Mouse (Mus musculus) liver, embryonic 14.5 days (tissue): Measurements from ENCODE around the gene Islr. TPM values are rescaled to one million over a fixed set of nuclear protein-coding genes. Genes with fewer than 3 reads are reported as not detected.

Experiments
- ATAC-seq: fragments of 200-750 bp; cut with Nextera tagmentation; 2 replicates; pipeline ENCODE4 v1.8.0; 2017; ENCODE audit warnings: moderate number of reproducible peaks, mild to moderate bottlenecking, moderate library complexity; ENCODE audit not compliant: insufficient read depth
- DNase-seq, 3 experiments: peaks; one replicate each; pipeline ENCODE4 v3.0.0-alpha.2; 2012 to 2013; ENCODE audit warnings: low read depth in 3 of 3, low spot score in 3 of 3
- H3K27ac ChIP-seq: fragments of 300-500 bp; sonication (generic); 2 replicates; pipeline ENCODE4 v1.5.1; 2014; ENCODE audit warnings: moderate library complexity, mild to moderate bottlenecking, control low read depth, inconsistent platforms
- H3K27me3 ChIP-seq: fragments of 300-500 bp; sonication (generic); 2 replicates; pipeline ENCODE4 v1.6.1; 2014; ENCODE audit warnings: mild to moderate bottlenecking, low read length, moderate library complexity; ENCODE audit not compliant: control insufficient read depth, insufficient read depth
- H3K36me3 ChIP-seq: fragments of 300-500 bp; sonication (generic); replicated peaks from 2 replicates; pipeline ENCODE4 v1.6.1; 2014; ENCODE audit warnings: low read depth; ENCODE audit not compliant: control insufficient read depth, insufficient read depth
- H3K4me1 ChIP-seq, 2 experiments: fragments of 200-500 bp in 1 of 2; fragments of 300-500 bp in 1 of 2; sonication (generic) in 1 of 2; replicated peaks; 2 replicates each; pipeline ENCODE4 v1.6.1; 2012 to 2014; ENCODE audit warnings: antibody characterized with exemption in 1 of 2, inconsistent platforms in 1 of 2, low read length in 1 of 2; ENCODE audit not compliant: control insufficient read depth in 2 of 2, insufficient read depth in 2 of 2
- H3K4me2 ChIP-seq: fragments of 300-500 bp; sonication (generic); 2 replicates; pipeline ENCODE4 v1.6.1; 2014; ENCODE audit warnings: low read depth, mild to moderate bottlenecking, control low read depth, moderate library complexity
- H3K4me3 ChIP-seq, 2 experiments: fragments of 200-500 bp in 1 of 2; fragments of 300-500 bp in 1 of 2; sonication (generic) in 1 of 2; 2 replicates each; pipeline ENCODE4 v1.5.1; 2012 to 2014; ENCODE audit warnings: low read depth in 2 of 2, low read length in 2 of 2, mild to moderate bottlenecking in 2 of 2, control low read depth in 1 of 2, inconsistent platforms in 1 of 2, moderate library complexity in 1 of 2; ENCODE audit not compliant: insufficient read depth in 1 of 2
- H3K9ac ChIP-seq: fragments of 300-500 bp; sonication (generic); replicated peaks from 2 replicates; pipeline ENCODE4 v1.6.1; 2014; ENCODE audit warnings: mild to moderate bottlenecking, control low read depth, moderate library complexity
- H3K9me3 ChIP-seq: fragments of 300-500 bp; sonication (generic); 2 replicates; pipeline ENCODE4 v1.6.1; 2016; ENCODE audit warnings: low read length, mixed read lengths; ENCODE audit not compliant: control insufficient read depth
- CTCF ChIP-seq: IDR thresholded peaks from 2 replicates; pipeline ENCODE4 v1.5.1; 2016; ENCODE audit warnings: antibody characterized with exemption, low read depth, control low read depth
- EP300 ChIP-seq: IDR thresholded peaks from 2 replicates; pipeline ENCODE4 v1.6.1; 2016; ENCODE audit warnings: antibody characterized with exemption, low read depth
- WGBS: fragments of 180-500 bp; shearing (Covaris S2); extraction: QIAGEN DNeasy Blood & Tissue Kit; methylation state at CpG from one replicate; pipeline ENCODE4 v1.1.7; 2014; ENCODE audit not compliant: insufficient replicate concordance; 5-methylcytosine and 5-hydroxymethylcytosine counted together
- polyA plus RNA-seq, 2 experiments: library from polyadenylated mRNA; depleted of rRNA in 1 of 2; stranded (reverse) in 1 of 2; unstranded in 1 of 2; fragments of >200 nt; fragmentation: Nextera tagmentation in 1 of 2; extraction: Ambion mirVana in 1 of 2; gene quantifications; 2 replicates each; pipeline versions ENCODE4 v1.2.1 to v1.2.3; 2012 to 2014

Gene Islr
- polyA plus RNA-seq, 2 experiments = 1.1 to 3.6 TPM

DNA sequence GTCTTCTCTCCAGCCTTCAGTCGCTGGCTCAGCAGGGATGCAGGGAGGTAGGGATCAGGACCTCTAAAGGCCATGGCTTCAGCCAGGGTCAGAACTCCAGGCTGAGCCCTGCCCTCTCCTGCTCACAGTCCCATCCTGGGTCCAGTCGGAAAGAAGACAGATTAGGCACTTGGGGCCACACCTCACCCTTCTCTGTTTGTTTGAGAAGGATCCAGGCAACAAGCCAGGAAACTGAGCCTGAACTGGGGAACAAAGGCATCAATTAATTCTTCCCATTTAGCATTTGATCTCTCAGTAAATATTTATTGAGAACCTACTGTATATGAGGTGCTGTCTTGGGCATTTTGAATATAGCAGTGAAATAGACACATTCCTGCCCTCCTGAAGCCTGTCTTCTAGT lies 85.4 kb downstream of the Islr start, which contains the start of gene Ccdc33:
TSS of gene Ccdc33 (minus strand) at position 153 of the 400 bp plus-strand sequence.
- Histone ChIP-seq H3K27me3 (peaks cover 12% of the 10 kb centered on the region), H3K36me3 (no peaks in the 10 kb centered on the region), H3K9me3 (no peaks in the 10 kb centered on the region), H3K4me3 (no peak within 1 kb of the TSS), H3K27ac (no peak within 1 kb of the TSS), H3K9ac (no peak within 1 kb of the TSS), H3K4me2 (no peak within 1 kb of the TSS), H3K4me1 (peaks cover 0 to 6% of the 10 kb centered on the region in 2 experiments; a peak in 2 of 4 replicates)
- TF ChIP-seq EP300 (no peak), CTCF (no peak)
- DNase-seq (no peak), ATAC-seq (no peak)
- 25% methylated on average over 2 of the region's 2 CpGs for whole genome bisulfite sequencing

DNA sequence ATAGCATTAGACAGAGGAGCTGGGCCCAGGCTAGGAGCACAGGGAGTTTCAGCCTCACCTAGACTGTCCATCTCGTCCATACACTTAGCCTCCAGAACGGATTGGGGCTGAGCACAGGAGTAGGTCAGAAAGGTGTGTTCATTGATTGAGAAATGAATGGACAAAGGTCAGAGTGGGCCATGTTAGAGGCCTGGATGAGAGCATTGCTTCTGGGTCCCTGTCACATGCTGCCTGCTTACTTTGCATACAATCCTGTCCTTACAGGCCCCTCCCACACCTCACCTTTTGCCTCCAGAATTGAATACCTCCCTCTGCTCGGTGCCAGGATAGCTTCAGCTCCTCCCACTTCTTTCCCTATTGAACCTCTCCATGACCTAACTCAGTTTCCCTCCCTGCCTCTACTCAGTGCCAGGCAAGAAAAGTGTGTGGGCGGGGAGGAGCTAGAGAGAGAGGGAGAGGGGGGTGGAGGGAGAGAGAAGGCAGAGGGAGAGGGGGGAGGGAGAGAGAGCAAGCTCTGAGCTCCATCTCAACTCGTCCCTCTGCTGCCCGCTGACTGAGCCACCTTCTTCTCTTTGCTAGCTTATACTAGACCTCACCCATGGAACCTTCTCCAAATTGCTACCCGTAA lies 88.0 kb downstream of the Islr start:
- H3K27ac ChIP-seq = no peak overlapping the region
- H3K9ac ChIP-seq = no peak overlapping the region
- no peaks in the 10 kb centered on the region for H3K36me3 ChIP-seq
- no peak overlapping the region for H3K4me3 ChIP-seq
- no peak for DNase-seq
- no peaks in the 10 kb centered on the region for H3K9me3 ChIP-seq
- 21% methylated on average over 7 of the region's 7 CpGs for WGBS
- no peak overlapping the region for H3K4me2 ChIP-seq
- peaks cover 18% of the 10 kb centered on the region for H3K27me3 ChIP-seq
- TF ChIP-seq EP300 (no peak), CTCF (no peak)
- H3K4me1 ChIP-seq = peaks cover 0 to 6% of the 10 kb centered on the region in 2 experiments; a peak in 2 of 4 replicates
- no peak for ATAC-seq

DNA sequence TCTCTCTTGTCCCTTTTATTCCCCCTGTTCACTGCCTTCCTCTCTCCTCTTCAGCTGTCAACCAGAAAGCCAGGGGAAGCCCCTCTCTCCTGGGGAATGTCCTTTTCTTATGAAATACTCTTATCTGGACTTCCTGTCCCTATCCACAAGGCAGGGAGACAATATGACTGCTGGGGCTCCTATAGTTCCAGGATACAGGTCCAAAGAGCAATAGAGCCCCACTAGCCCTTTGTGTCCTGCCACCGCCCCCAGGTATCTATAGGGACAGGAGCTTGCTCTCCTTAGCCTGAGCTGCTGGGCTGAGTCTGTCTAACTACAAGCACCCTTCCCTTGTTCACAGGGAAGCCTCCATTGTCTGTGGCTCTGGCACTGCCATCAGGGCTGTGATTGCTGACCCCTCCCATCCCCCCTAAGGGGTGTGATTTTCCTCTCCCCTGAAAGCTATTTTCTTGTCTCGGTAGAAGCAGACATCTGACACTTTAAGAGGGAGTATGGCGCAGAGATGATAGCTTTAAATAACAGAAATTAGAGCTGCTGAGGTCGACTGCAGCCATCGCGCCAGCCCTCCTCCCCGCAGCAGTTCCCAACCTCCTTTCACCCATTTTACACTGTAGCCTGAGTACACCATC lies 88.7 kb downstream of the Islr start:
- Histone ChIP-seq H3K4me2 (no peak overlapping the region), H3K9me3 (no peaks in the 10 kb centered on the region), H3K36me3 (no peaks in the 10 kb centered on the region), H3K27me3 (peaks cover 18% of the 10 kb centered on the region), H3K4me1 (peaks cover 0 to 6% of the 10 kb centered on the region in 2 experiments; a peak in 2 of 4 replicates), H3K4me3 (no peak overlapping the region), H3K9ac (no peak overlapping the region), H3K27ac (no peak overlapping the region)
- ATAC-seq = no peak
- 19% methylated on average over 7 of the region's 7 CpGs for WGBS
- no peak for TF ChIP-seq CTCF
- TF ChIP-seq EP300 = no peak
- DNase-seq = no peak

GRCm38 (mm10) chr9:58114019-58114418 lies 90.1 kb downstream of the Islr start:
- H3K4me2 ChIP-seq = no peak overlapping the region
- DNase-seq (no peak), ATAC-seq (no peak)
- no peak for TF ChIP-seq CTCF
- TF ChIP-seq EP300 = no peak
- H3K9me3 ChIP-seq = no peaks in the 10 kb centered on the region
- WGBS = 3% methylated on average over 9 of the region's 9 CpGs
- peaks cover 0 to 6% of the 10 kb centered on the region in 2 experiments; a peak in 2 of 4 replicates for H3K4me1 ChIP-seq
- peaks cover 18% of the 10 kb centered on the region for H3K27me3 ChIP-seq
- no peak overlapping the region for H3K27ac ChIP-seq
- H3K4me3 ChIP-seq = no peak overlapping the region
- H3K9ac ChIP-seq = no peak overlapping the region
- H3K36me3 ChIP-seq = no peaks in the 10 kb centered on the region

DNA sequence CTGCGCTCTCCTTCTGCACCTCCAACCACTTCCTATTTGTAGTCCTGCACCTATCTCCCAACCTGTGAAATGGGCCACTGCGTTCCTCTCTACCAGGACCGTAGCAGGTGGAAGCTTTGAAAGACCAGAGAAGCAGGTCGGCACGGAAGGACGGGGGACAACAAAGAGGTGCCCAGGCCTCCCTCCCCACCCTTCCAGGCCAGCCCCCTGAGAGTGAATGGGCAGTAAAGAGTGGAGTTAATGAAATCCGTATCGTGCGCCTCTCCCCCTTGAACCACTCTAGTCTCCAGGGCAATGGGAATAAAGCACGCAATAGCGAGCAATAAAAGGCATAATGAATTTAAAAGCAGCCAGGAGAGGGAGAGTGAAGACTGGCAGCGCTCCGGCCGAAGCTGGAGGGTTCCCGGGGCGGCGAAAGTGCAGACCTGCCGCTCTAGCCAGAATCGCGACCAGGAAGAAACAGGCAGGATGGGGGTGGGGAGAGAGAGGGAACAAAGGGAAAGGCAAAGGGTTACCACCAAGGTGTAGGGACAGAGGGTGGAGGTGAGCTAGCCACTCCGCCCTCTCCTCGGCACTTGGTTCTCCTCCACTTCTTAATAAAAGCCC lies 90.7 kb downstream of the Islr start:
- peaks cover 18% of the 10 kb centered on the region for H3K27me3 ChIP-seq
- WGBS = 4% methylated on average over 22 of the region's 22 CpGs
- H3K9me3 ChIP-seq = no peaks in the 10 kb centered on the region
- TF ChIP-seq CTCF (no peak), EP300 (no peak)
- no peak overlapping the region for H3K4me3 ChIP-seq
- no peak overlapping the region for H3K27ac ChIP-seq
- DNase-seq = no peak
- H3K9ac ChIP-seq = no peak overlapping the region
- H3K36me3 ChIP-seq = no peaks in the 10 kb centered on the region
- no peak overlapping the region for H3K4me2 ChIP-seq
- no peak for ATAC-seq
- peaks cover 0 to 6% of the 10 kb centered on the region in 2 experiments; a peak in 2 of 4 replicates for H3K4me1 ChIP-seq
